Mouse (Mus musculus): ENCODE results near the gene Dab1. TPM values are rescaled to one million over a fixed set of nuclear protein-coding genes. Genes with fewer than 3 reads are reported as not detected.

The Dab1 gene
- polyA plus RNA-seq, 1 experiment: not detected

DNA sequence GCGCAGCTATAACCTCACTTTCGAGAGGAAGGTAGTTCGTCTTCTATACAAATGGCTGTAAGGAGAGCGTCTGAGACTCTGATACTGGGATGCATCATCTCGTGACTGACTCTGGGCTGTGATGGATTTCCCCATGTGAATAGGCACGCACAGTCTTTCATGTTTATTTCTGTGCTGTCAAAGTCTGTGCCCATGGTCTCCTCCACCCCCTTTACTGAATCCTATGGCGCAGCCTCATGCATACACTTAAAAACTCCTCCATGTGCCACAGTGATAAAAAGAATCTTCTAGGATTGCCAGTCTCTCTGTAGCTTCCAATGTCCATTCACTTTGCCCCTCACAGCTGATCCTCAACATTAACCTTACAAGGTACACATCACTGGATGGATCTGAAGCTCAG, 1009.5 kb downstream of the Dab1 start:
- H3K27ac ChIP-seq (ENCODE audit: insufficient read depth, low read length): no peak overlapping the region
- H3K4me3 ChIP-seq (ENCODE audit: insufficient read depth, low read length): no peak overlapping the region
- TF ChIP-seq POLR2A (IDR thresholded peaks at IDR 0.05; ENCODE audit: low read depth, low read length): no peak
- TF ChIP-seq CTCF (IDR thresholded peaks at IDR 0.05; ENCODE audit: borderline replicate concordance, insufficient read depth, low read length): no peak
- H3K4me1 ChIP-seq (ENCODE audit: control insufficient read depth, insufficient read depth, low read length): no peaks in the 10 kb centered on the region

DNA sequence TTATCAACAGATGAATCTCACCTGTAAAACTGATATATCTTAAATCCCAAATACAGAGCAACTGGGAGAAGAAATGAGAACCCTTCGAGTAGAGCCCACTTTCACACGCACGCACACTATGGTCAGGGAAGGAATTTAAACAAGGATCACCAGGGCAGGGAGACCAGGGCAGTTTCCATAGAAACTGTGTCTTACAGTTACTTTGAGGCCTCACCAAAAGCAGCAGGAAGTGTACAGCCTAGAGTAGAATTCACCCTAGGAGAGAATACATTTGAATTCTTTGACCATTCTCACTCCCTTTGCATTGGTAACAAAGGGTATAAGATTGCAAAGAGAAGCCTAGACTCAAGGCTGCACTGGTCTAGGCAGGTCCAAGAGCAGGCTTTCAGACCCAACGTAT, 1017.9 kb downstream of the Dab1 start:
- TF ChIP-seq CTCF (IDR thresholded peaks at IDR 0.05; ENCODE audit: borderline replicate concordance, insufficient read depth, low read length) (no peak), POLR2A (IDR thresholded peaks at IDR 0.05; ENCODE audit: low read depth, low read length) (no peak)
- Histone ChIP-seq H3K4me3 (ENCODE audit: insufficient read depth, low read length) (no peak overlapping the region), H3K27ac (ENCODE audit: insufficient read depth, low read length) (no peak overlapping the region), H3K4me1 (ENCODE audit: control insufficient read depth, insufficient read depth, low read length) (no peaks in the 10 kb centered on the region)

DNA sequence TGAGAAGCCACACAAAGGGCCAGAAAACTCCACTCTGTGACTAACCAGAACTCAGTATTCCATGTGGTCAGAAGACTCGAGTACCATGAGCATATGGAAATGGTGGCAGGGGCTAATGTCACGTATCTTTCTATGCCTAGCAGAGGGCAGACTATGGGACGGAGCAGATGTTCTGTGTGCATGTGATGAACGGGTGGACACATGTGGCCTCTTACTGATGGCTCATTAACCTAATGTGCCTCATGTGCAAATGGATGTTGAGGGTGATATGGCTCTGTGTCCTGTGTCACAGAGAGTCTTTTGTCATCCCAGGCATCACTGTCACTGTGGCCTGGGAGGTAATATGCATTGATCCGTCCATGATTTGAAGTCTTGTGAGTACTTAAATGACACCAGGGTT, 1021.5 kb downstream of the Dab1 start:
- Histone ChIP-seq H3K4me3 (ENCODE audit: insufficient read depth, low read length) (no peak overlapping the region), H3K27ac (ENCODE audit: insufficient read depth, low read length) (no peak overlapping the region), H3K4me1 (ENCODE audit: control insufficient read depth, insufficient read depth, low read length) (no peaks in the 10 kb centered on the region)
- no peak for TF ChIP-seq CTCF (IDR thresholded peaks at IDR 0.05; ENCODE audit: borderline replicate concordance, insufficient read depth, low read length)

DNA sequence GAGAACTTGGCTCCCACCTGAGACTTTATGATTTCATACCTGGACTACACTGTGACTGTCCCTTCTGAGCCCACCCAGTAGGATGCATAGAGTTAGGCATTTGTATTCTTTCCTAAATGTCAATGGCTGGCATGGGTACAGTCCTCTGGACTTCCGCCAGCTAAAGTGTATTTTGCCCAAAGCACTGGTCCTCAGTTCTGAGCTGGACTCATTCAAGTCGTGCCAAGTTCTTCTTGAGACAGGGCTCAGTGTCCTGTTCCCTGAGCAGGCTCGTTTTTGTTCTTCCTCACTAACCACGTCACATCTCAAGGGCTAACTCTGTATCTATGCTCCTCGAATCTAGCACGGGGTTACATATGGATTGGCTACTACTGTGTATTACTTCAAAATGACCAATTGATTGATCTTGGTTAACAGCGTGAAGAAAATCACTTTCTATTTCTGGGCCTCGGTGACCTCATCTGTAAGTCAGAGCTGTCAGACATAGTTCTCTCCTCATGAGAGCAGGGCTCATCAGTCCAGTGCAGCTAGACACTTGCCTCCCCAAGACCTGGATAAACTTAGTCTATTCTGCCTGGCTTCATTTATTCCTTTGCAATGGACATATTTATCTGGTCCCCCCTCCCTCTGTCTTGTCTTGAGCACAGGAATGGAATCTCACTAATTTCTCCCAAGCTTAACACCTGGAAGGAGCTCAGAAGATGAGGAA, 1023.8 kb downstream of the Dab1 start:
- Histone ChIP-seq H3K27ac (ENCODE audit: insufficient read depth, low read length) (no peak overlapping the region), H3K4me3 (ENCODE audit: insufficient read depth, low read length) (no peak overlapping the region), H3K4me1 (ENCODE audit: control insufficient read depth, insufficient read depth, low read length) (no peaks in the 10 kb centered on the region)
- TF ChIP-seq CTCF (IDR thresholded peaks at IDR 0.05; ENCODE audit: borderline replicate concordance, insufficient read depth, low read length) (no peak), POLR2A (IDR thresholded peaks at IDR 0.05; ENCODE audit: low read depth, low read length) (no peak)

DNA sequence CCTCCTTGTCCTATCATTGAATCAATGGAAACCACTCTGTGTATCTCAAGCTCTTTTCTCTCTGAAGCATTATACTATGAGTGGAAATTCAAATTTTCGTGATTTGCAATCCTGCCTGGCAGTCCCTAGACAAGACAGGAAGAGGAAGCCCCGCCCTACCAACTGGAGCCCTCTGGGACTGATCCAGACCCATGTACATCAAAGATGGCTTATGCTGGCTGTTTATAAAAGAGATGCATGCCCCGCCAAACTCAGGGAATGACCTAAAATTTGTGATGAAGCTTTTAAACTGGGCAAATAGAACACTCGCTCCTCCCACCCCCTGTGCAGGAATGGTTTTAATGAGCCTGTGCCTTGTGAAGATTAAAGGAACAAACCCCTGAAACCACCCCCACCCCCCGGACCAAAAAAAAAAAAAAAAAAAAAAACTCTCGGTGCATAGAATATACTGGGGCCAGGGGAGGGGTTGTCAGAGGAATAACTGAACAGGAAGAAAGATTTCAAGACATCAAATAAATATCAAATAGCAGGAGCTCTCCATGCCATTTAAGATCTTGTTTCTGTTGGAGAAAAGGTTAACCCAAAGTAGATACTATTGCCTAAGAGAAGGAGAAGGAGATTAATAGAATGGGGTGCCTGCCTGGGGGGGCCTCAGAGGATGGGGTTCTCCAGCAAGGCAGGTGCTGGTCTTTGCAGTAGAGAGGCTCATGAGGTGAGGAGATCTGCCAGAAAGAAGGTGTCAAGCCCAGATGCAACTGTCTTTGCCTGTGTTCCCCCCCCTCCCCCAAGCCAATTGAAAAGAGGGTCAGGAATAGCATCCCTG, 1024.6 kb downstream of the Dab1 start:
- Histone ChIP-seq H3K4me3 (ENCODE audit: insufficient read depth, low read length) (no peak overlapping the region), H3K27ac (ENCODE audit: insufficient read depth, low read length) (no peak overlapping the region), H3K4me1 (ENCODE audit: control insufficient read depth, insufficient read depth, low read length) (no peaks in the 10 kb centered on the region)
- no peak for TF ChIP-seq CTCF (IDR thresholded peaks at IDR 0.05; ENCODE audit: borderline replicate concordance, insufficient read depth, low read length)
- no peak for TF ChIP-seq POLR2A (IDR thresholded peaks at IDR 0.05; ENCODE audit: low read depth, low read length)

DNA sequence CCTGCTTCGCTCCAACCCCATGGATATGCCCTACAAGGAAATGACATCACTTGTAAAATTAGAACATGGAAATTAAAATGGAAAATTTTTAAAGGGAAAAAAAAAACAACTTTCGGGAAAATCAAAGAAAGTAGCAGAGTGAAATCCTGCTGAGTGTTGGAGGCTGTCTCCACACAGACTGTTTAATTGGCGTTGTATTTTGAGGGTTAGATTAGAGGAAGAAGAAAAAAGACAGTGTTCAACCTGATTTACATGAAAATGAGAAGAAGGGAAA, 1025.1 kb downstream of the Dab1 start:
- Histone ChIP-seq H3K4me1 (ENCODE audit: control insufficient read depth, insufficient read depth, low read length) (no peaks in the 10 kb centered on the region), H3K27ac (ENCODE audit: insufficient read depth, low read length) (no peak overlapping the region), H3K4me3 (ENCODE audit: insufficient read depth, low read length) (no peak overlapping the region)
- TF ChIP-seq POLR2A (IDR thresholded peaks at IDR 0.05; ENCODE audit: low read depth, low read length) (no peak), CTCF (IDR thresholded peaks at IDR 0.05; ENCODE audit: borderline replicate concordance, insufficient read depth, low read length) (no peak)

DNA sequence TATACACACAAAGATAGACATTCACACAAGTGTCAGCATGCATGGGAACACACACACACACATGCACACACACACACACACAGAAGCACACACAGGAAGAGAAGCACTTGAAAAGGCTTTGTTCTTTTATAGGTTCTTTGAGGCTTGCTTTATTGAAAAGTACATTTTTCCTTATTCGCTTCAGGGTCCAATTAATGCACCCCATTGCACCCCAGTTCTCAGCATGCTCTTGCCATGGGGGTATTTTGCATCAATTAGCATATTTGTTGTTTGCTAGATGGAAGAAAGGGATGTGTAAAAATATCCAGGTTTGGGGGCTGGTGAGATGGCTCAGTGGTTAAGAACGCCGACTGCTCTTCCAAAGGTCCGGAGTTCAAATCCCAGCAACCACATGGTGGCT, 1025.7 kb downstream of the Dab1 start:
- TF ChIP-seq CTCF (IDR thresholded peaks at IDR 0.05; ENCODE audit: borderline replicate concordance, insufficient read depth, low read length) (no peak), POLR2A (IDR thresholded peaks at IDR 0.05; ENCODE audit: low read depth, low read length) (no peak)
- Histone ChIP-seq H3K4me1 (ENCODE audit: control insufficient read depth, insufficient read depth, low read length) (no peaks in the 10 kb centered on the region), H3K4me3 (ENCODE audit: insufficient read depth, low read length) (no peak overlapping the region), H3K27ac (ENCODE audit: insufficient read depth, low read length) (no peak overlapping the region)

DNA sequence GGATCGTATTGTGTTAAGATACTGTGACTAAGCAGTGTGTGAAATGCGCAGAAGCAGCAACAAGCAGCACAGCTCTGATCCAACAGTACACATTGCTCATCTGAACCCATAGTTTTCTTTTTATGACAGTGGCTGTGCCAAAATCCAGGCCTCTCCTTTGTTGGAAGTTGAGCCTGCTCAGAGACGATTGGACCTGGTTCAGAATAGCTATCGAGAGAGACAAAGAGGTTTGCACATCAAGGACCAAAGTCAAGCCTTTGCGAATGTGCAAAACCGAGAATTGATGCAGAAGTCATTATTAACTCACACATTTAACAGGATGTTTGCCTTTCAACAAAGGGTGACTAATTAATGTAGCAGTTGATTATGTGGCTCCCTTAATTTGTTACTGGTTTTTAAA, 1032.6 kb downstream of the Dab1 start:
- H3K27ac ChIP-seq (ENCODE audit: insufficient read depth, low read length): no peak overlapping the region
- TF ChIP-seq POLR2A (IDR thresholded peaks at IDR 0.05; ENCODE audit: low read depth, low read length): no peak
- no peak for TF ChIP-seq CTCF (IDR thresholded peaks at IDR 0.05; ENCODE audit: borderline replicate concordance, insufficient read depth, low read length)

DNA sequence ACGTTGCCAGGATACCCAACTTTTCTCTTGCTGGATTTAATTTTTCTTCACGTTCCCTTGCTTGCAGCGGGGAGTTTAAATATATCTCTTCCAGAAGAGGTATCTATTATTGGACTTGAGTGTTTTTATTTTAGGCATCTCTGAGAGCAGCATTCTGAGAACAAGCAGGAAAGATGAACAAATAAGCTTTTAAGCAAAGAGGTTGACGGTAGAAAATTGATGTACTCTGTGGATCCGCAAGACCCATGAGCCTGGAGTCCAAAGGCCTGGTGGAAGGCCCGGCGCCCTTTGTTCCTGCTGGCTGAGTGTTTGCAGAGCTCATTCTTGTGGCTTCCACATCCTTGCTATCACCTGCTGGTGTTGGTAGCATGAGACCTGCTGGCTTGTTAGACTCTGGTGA, 1037.6 kb downstream of the Dab1 start:
- TF ChIP-seq CTCF (IDR thresholded peaks at IDR 0.05; ENCODE audit: borderline replicate concordance, insufficient read depth, low read length): no peak
- no peak for TF ChIP-seq POLR2A (IDR thresholded peaks at IDR 0.05; ENCODE audit: low read depth, low read length)

More for the DNA sequence above, 1032.6 kb downstream of the Dab1 start:
- Histone ChIP-seq H3K4me3 (ENCODE audit: insufficient read depth, low read length) (no peak overlapping the region), H3K4me1 (ENCODE audit: control insufficient read depth, insufficient read depth, low read length) (no peaks in the 10 kb centered on the region)

DNA sequence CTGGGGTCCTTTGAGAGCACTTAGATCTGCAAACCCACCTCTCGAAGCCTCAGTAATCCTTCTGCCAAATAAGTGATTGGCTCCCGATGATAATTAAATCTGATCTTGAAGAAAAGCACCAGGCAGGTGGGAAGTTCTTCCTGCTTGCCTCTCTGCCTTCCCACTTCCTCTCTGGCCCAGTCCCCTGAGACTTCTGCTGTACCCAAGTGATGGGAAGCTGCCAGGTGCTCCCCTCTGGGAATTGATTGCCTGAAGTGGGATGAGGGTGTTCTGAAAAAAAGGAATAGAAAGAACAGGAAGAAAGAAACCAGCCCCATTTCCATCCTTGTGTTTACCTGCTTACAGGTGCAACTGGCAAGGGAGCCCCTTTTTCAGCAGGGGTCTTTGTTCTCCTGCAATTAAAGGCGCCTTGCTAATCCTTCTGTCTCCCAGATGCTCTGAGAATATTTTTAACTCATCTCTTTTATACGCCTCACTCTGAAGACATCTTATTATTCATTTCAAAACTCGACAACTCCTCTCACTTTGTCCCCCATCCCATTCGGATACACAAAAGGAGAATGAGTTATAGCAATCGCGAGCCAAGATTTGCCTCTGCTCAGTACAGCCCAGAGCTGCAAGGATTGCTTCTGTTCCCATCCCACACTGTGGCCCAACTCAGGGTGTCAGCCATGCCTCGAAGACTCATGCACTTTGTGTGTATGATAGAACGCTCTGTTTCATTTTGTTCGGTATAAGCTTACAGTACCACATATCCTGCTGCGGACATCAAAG, 1043.9 kb downstream of the Dab1 start:
- TF ChIP-seq CTCF (IDR thresholded peaks at IDR 0.05; ENCODE audit: borderline replicate concordance, insufficient read depth, low read length): no peak
- no peak for TF ChIP-seq POLR2A (IDR thresholded peaks at IDR 0.05; ENCODE audit: low read depth, low read length)
- H3K4me1 ChIP-seq (ENCODE audit: control insufficient read depth, insufficient read depth, low read length): no peaks in the 10 kb centered on the region

More for the DNA sequence above, 1037.6 kb downstream of the Dab1 start:
- H3K4me3 ChIP-seq (ENCODE audit: insufficient read depth, low read length): no peak overlapping the region
- H3K4me1 ChIP-seq (ENCODE audit: control insufficient read depth, insufficient read depth, low read length): no peaks in the 10 kb centered on the region
- no peak overlapping the region for H3K27ac ChIP-seq (ENCODE audit: insufficient read depth, low read length)

More for the DNA sequence above, 1043.9 kb downstream of the Dab1 start:
- H3K27ac ChIP-seq (ENCODE audit: insufficient read depth, low read length): no peak overlapping the region
- H3K4me3 ChIP-seq (ENCODE audit: insufficient read depth, low read length): no peak overlapping the region

Data from embryonic fibroblast, embryonic 13.5 days (primary cell).